Mouse (Mus musculus): Measurements from ENCODE around the gene Mrps27.

The Mrps27 gene

GRCm38 (mm10) chr13:99442434-99443249, 98.1 kb downstream of the Mrps27 start:
- no peak for DNase-seq

GRCm38 (mm10) chr13:99443484-99444175, 99.0 kb downstream of the Mrps27 start:
- no peak for DNase-seq

- DNase-seq, result no peak
These were observed 99.9 kb downstream of the Mrps27 start for GRCm38 (mm10) chr13:99444431-99444871.

- DNase-seq, result no peak
These were observed 100.3 kb downstream of the Mrps27 start for GRCm38 (mm10) chr13:99444880-99445279.

GRCm38 (mm10) chr13:99447002-99447401, 102.4 kb downstream of the Mrps27 start:
- no peak for DNase-seq

- DNase-seq, result no peak
These were observed 103.0 kb downstream of the Mrps27 start for GRCm38 (mm10) chr13:99447403-99448199.

- no peak for DNase-seq
These were observed 103.7 kb downstream of the Mrps27 start for GRCm38 (mm10) chr13:99448278-99448677.

GRCm38 (mm10) chr13:99449547-99449946, 105.0 kb downstream of the Mrps27 start:
- no peak for DNase-seq

- no peak for DNase-seq
These were observed 106.2 kb downstream of the Mrps27 start for GRCm38 (mm10) chr13:99450766-99451165.

GRCm38 (mm10) chr13:99451276-99451675, 106.7 kb downstream of the Mrps27 start:
- no peak for DNase-seq

GRCm38 (mm10) chr13:99452444-99452843, 107.9 kb downstream of the Mrps27 start:
- no peak for DNase-seq

GRCm38 (mm10) chr13:99454977-99455376, 110.4 kb downstream of the Mrps27 start:
- no peak for DNase-seq

- DNase-seq, result no peak
These were observed 114.2 kb downstream of the Mrps27 start for GRCm38 (mm10) chr13:99458658-99459386.

GRCm38 (mm10) chr13:99459612-99460011, 115.0 kb downstream of the Mrps27 start:
- peak; percentile 36 for DNase-seq

GRCm38 (mm10) chr13:99461886-99462285, 117.3 kb downstream of the Mrps27 start:
- no peak for DNase-seq

- no peak for DNase-seq
These were observed 120.0 kb downstream of the Mrps27 start for GRCm38 (mm10) chr13:99464551-99464950.

Measured in kidney, adult 18-20 months (tissue).